Mouse (Mus musculus) liver, embryonic 11.5 days (tissue): Measurements from ENCODE around the gene Enpp3. TPM values are rescaled to one million over a fixed set of nuclear protein-coding genes. Genes with fewer than 3 reads are reported as not detected.
A peak's percentile ranks its signal among the peaks of the same experiment; 100 is the strongest.
"Not testable (repeated sequence)": the region's sequence is repeated elsewhere in the genome, so short reads cannot be mapped to it uniquely, and the experiment has no call there.

Experiments used
- ATAC-seq: fragments of 200-750 bp; cut with Nextera tagmentation; replicated peaks from 2 replicates; pipeline ENCODE4 v1.8.0; 2017; ENCODE audit warnings: moderate number of reproducible peaks, mild to moderate bottlenecking, moderate TSS enrichment, moderate library complexity; ENCODE audit not compliant: low FRiP score
- DNase-seq: peaks from one replicate; pipeline ENCODE4 v3.0.0-alpha.2; 2017; ENCODE audit warnings: low spot score
- H3K27ac ChIP-seq: fragments of 300-500 bp; sonication (generic); 2 replicates; pipeline ENCODE4 v1.5.1; 2014; ENCODE audit warnings: mild to moderate bottlenecking, low read depth, low read length, control low read depth
- H3K27me3 ChIP-seq: fragments of 300-500 bp; sonication (generic); replicated peaks from 2 replicates; pipeline ENCODE4 v1.6.1; 2014; ENCODE audit warnings: low read length, mixed read lengths; ENCODE audit not compliant: control insufficient read depth, insufficient read depth
- H3K36me3 ChIP-seq: fragments of 300-500 bp; sonication (generic); 2 replicates; pipeline ENCODE4 v1.6.1; 2014; ENCODE audit warnings: mild to moderate bottlenecking, low read length, moderate library complexity, mixed read lengths; ENCODE audit not compliant: control insufficient read depth, insufficient read depth
- H3K4me1 ChIP-seq: fragments of 300-500 bp; sonication (generic); replicated peaks from 2 replicates; pipeline ENCODE4 v1.6.1; 2014; ENCODE audit warnings: low read length, mixed read lengths; ENCODE audit not compliant: control insufficient read depth, insufficient read depth
- H3K4me2 ChIP-seq: fragments of 300-500 bp; sonication (generic); 2 replicates; pipeline ENCODE4 v1.6.1; 2014; ENCODE audit warnings: mild to moderate bottlenecking, control low read depth, moderate library complexity
- H3K4me3 ChIP-seq: fragments of 300-500 bp; sonication (generic); 2 replicates; pipeline ENCODE4 v1.5.1; 2014; ENCODE audit warnings: low read depth, low read length, control low read depth
- H3K9ac ChIP-seq: fragments of 300-500 bp; sonication (generic); 2 replicates; pipeline ENCODE4 v1.6.1; 2014; ENCODE audit warnings: low read depth, low read length, control low read depth
- H3K9me3 ChIP-seq: fragments of 300-500 bp; sonication (generic); 2 replicates; pipeline ENCODE4 v1.6.1; 2016; ENCODE audit warnings: low read length, inconsistent platforms, mixed read lengths; ENCODE audit not compliant: control insufficient read depth
- WGBS: fragments of 180-500 bp; shearing (Covaris S2); extraction: QIAGEN DNeasy Blood & Tissue Kit; methylation state at CpG from one replicate; pipeline ENCODE4 v1.1.7; 2014; 5-methylcytosine and 5-hydroxymethylcytosine counted together
- polyA plus RNA-seq: library from polyadenylated mRNA; unstranded; fragments of >200 nt; fragmentation: Nextera tagmentation; extraction: Ambion mirVana; gene quantifications from 2 replicates; pipeline ENCODE4 v1.2.1, GENCODE M21; 2014

Gene Enpp3
- polyA plus RNA-seq, 1 experiment from 2014 or later = 2.4 TPM

DNA sequence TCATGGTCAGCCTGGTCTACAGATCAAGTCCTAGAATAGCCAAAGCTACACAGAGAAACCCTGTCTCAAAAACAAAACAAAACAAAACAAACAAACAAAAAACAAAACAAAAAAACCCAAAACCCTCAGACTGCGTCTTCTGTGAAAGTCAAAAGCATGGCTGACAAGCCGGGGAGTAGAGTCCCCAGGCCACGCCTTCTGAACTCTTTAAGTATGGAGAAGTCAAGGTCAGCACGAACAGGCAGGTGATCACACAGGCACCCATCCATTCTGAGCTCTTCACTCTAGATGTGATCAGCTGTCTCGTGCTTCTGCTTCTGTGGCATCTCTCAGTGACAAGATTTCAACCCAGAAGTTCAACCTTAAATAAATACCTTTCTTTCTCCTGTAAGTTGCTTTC, 35.9 kb downstream of the Enpp3 start:
- H3K9me3 ChIP-seq = no peaks in the 10 kb centered on the region
- no peak overlapping the region for H3K9ac ChIP-seq
- WGBS = 82% methylated on average over 5 of the region's 5 CpGs
- H3K4me2 ChIP-seq = no peak overlapping the region
- no peak for DNase-seq
- H3K36me3 ChIP-seq = no peaks in the 10 kb centered on the region
- no peak for ATAC-seq
- no peaks in the 10 kb centered on the region for H3K4me1 ChIP-seq
- no peak overlapping the region for H3K4me3 ChIP-seq
- H3K27ac ChIP-seq = no peak overlapping the region
- H3K27me3 ChIP-seq = no peaks in the 10 kb centered on the region

GRCm38 (mm10) chr10:24805876-24806275, 36.7 kb downstream of the Enpp3 start:
- Histone ChIP-seq H3K4me1 (no peaks in the 10 kb centered on the region), H3K27me3 (no peaks in the 10 kb centered on the region), H3K4me3 (no peak overlapping the region), H3K9ac (no peak overlapping the region), H3K27ac (no peak overlapping the region), H3K36me3 (no peaks in the 10 kb centered on the region), H3K9me3 (no peaks in the 10 kb centered on the region), H3K4me2 (no peak overlapping the region)
- DNase-seq (no peak), ATAC-seq (no peak; the same call in 1 of the 2 replicates)
- 73% methylated on average over 10 of the region's 10 CpGs for WGBS

DNA sequence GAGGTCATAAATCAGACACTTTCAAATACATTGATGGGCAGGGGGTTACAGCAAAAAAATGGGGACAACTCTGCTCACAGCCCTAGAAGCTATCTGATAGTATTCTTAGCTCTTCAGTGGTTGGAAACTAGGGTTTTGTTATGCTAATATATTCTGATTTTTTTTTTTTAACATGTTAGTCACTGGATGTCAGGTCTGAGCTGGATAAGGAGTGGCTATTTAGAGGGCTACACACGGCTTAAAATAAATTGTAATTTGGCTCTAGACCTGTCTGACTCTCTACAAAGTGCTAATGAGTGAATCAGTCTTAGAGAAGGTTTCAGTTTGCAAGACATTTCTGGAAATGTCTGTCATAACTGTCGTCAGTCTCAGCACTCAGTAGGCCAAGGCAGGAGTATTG, 37.5 kb downstream of the Enpp3 start:
- Histone ChIP-seq H3K27me3 (no peaks in the 10 kb centered on the region), H3K4me1 (no peaks in the 10 kb centered on the region), H3K27ac (no peak overlapping the region), H3K36me3 (no peaks in the 10 kb centered on the region), H3K4me3 (no peak overlapping the region), H3K9me3 (no peaks in the 10 kb centered on the region), H3K9ac (no peak overlapping the region), H3K4me2 (no peak overlapping the region)
- no peak for ATAC-seq
- 73% methylated on average over 2 of the region's 2 CpGs for WGBS
- DNase-seq = no peak

DNA sequence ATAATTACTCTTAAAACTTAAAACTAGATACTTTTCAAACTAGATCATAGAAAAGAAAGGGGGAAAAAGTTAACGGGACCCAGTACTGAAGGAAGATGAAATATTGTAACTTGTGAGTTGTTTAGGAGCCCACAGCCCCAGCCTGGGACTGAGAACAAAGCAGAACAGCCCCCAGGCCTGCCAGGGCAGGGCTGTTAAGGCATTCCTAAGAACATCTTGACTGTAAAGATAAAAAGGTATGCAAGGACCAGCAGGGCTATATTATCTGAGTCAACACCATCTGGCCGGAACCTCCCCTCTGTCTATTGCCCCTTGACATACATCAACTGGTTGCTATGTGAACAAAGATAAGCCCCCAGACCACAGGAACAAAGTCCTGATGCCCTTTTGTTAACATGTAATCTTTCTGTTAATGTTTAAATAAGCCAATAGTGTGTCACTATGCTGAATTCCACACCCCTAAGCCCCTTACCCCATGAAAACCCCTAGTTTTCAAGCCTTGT, 39.8 kb downstream of the Enpp3 start:
- not testable (repeated sequence) for DNase-seq, H3K4me2 ChIP-seq, H3K27me3 ChIP-seq, H3K4me3 ChIP-seq, H3K9ac ChIP-seq, ATAC-seq, H3K27ac ChIP-seq, H3K9me3 ChIP-seq, H3K4me1 ChIP-seq, H3K36me3 ChIP-seq
- 68% methylated on average over 2 of the region's 2 CpGs for WGBS

- Histone ChIP-seq H3K4me3 (no peak overlapping the region), H3K4me2 (no peak overlapping the region), H3K9ac (no peak overlapping the region), H3K27me3 (no peaks in the 10 kb centered on the region), H3K36me3 (no peaks in the 10 kb centered on the region), H3K4me1 (no peaks in the 10 kb centered on the region), H3K27ac (no peak overlapping the region), H3K9me3 (no peaks in the 10 kb centered on the region)
- 85% methylated on average over 2 of the region's 2 CpGs for WGBS
- DNase-seq (no peak), ATAC-seq (no peak)
These were observed 40.8 kb downstream of the Enpp3 start for GRCm38 (mm10) chr10:24801796-24802195.

DNA sequence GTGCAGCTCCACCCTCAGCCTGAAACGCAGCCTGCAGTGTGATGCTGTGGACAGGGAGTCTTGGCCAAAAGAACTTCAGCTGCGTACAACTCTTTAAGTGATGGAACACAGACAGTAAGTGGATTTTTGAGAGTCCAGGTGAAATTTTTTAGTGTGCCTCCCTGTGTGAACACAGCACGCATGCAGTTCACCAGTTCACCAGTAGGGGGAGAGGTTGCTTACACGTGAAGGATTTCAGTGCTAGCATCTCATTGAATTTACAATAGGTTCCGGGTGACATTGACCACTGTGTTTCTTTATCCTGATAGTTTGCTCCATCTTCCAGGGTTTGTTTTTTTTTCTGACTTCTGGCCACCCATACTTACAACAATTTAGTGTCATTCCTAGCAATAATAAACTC, 45.4 kb downstream of the Enpp3 start:
- DNase-seq (peak; percentile 40), ATAC-seq (no peak)
- Histone ChIP-seq H3K36me3 (no peaks in the 10 kb centered on the region), H3K9ac (no peak overlapping the region), H3K4me1 (no peaks in the 10 kb centered on the region), H3K27ac (no peak overlapping the region), H3K27me3 (no peaks in the 10 kb centered on the region), H3K4me2 (no peak overlapping the region), H3K4me3 (no peak overlapping the region), H3K9me3 (no peaks in the 10 kb centered on the region)
- 50% methylated on average over 5 of the region's 5 CpGs for WGBS

DNA sequence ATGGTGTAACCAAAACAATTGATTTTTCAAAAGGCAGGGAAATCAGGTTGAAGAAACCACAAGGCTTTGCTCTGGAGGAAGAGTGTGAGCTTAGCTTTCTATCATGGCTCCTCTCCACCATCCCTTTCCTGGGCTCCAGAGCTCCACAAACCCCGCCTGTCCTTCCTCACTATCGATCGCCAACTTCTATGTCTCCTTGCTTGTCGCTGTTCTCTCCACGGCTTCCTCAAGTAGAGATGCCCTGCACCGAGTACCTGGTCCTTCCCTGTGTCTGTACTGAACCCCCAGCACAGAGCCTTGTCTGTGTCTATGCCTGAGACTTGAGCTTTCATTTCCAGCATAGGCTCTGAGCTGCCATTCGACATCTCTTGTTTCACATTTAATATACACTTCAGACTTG, 49.9 kb downstream of the Enpp3 start:
- H3K4me1 ChIP-seq = no peaks in the 10 kb centered on the region
- no peaks in the 10 kb centered on the region for H3K36me3 ChIP-seq
- no peaks in the 10 kb centered on the region for H3K9me3 ChIP-seq
- no peak overlapping the region for H3K4me3 ChIP-seq
- H3K27ac ChIP-seq = no peak overlapping the region
- DNase-seq (no peak), ATAC-seq (no peak)
- 77% methylated on average over 7 of the region's 7 CpGs for WGBS
- no peak overlapping the region for H3K4me2 ChIP-seq
- no peaks in the 10 kb centered on the region for H3K27me3 ChIP-seq
- H3K9ac ChIP-seq = no peak overlapping the region

GRCm38 (mm10) chr10:24789747-24790545, 52.7 kb downstream of the Enpp3 start:
- Histone ChIP-seq H3K27ac (no peak overlapping the region), H3K9me3 (no peaks in the 10 kb centered on the region), H3K27me3 (no peaks in the 10 kb centered on the region), H3K9ac (no peak overlapping the region), H3K36me3 (no peaks in the 10 kb centered on the region), H3K4me2 (no peak overlapping the region), H3K4me1 (no peaks in the 10 kb centered on the region), H3K4me3 (no peak overlapping the region)
- peak; percentile 66 for ATAC-seq
- WGBS = 59% methylated on average over 11 of the region's 11 CpGs
- peak; percentile 43 for DNase-seq

- Histone ChIP-seq H3K4me2 (peak overlapping the region; percentile 29), H3K27me3 (no peaks in the 10 kb centered on the region), H3K4me3 (no peak overlapping the region), H3K4me1 (no peaks in the 10 kb centered on the region; the same call in none of the 2 replicates), H3K9ac (no peak overlapping the region), H3K9me3 (no peaks in the 10 kb centered on the region), H3K27ac (no peak overlapping the region; the same call in 1 of the 2 replicates), H3K36me3 (no peaks in the 10 kb centered on the region)
- DNase-seq (no peak), ATAC-seq (peak; percentile 61)
- 77% methylated on average over 4 of the region's 4 CpGs for WGBS
These were observed 57.3 kb downstream of the Enpp3 start for GRCm38 (mm10) chr10:24785345-24785744.
